Mouse (Mus musculus): Measurements from ENCODE around the gene Zfp974.
"Not testable (repeated sequence)": the region's sequence is repeated elsewhere in the genome, so short reads cannot be mapped to it uniquely, and the experiment has no call there.

DNA sequence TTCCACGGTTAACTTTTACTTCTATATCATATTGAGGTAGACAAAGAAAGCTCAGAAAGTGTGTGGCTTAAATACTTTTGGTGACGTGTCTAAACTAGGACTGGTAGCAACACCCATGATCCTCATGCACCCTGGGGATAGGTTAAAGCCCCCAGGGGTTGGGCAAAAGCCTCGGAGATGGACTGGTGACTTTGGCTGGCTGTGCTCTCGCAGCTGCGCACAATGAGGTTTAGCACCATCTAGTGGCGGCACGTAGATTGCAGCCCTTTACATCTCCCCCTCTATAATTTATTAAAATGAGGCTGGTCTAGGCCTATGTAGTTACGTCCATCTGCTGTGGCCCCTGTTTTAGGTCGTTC is 4.5 kb upstream of the Zfp974 start:
- not testable (repeated sequence) for TF ChIP-seq CTCF, POLR2A (IDR thresholded peaks at IDR 0.05; ENCODE audit: extremely low read depth, insufficient read depth, low read length)
